Mouse (Mus musculus) hematopoietic stem cell, adult 5-6 weeks (primary cell): ENCODE results near the gene Vmn1r138. TPM values are rescaled to one million over a fixed set of nuclear protein-coding genes. Genes with fewer than 3 reads are reported as not detected.
"Not testable (repeated sequence)": the region's sequence is repeated elsewhere in the genome, so short reads cannot be mapped to it uniquely, and the experiment has no call there.

Experiments used
- ATAC-seq, 2 experiments: fragments of 125-278 bp in 1 of 2; replicated peaks in 1 of 2; 2 replicates each; pipeline ENCODE4 v1.8.0; 2016 to 2017; ENCODE audit warnings: inconsistent platforms in 2 of 2, mild to moderate bottlenecking in 2 of 2, moderate number of reproducible peaks in 2 of 2, low read depth in 1 of 2, moderate TSS enrichment in 1 of 2; ENCODE audit not compliant: low FRiP score in 2 of 2, poor library complexity in 2 of 2, severe bottlenecking in 2 of 2, insufficient read depth in 1 of 2, low TSS enrichment in 1 of 2
- total RNA-seq: library from RNA; stranded (forward); fragments of 172-1452, 232-1000 nt; gene quantifications from 2 replicates; pipeline ENCODE4 v1.2.3, GENCODE M21; 2017

The Vmn1r138 gene
- total RNA-seq: not detected in 2 replicates

DNA sequence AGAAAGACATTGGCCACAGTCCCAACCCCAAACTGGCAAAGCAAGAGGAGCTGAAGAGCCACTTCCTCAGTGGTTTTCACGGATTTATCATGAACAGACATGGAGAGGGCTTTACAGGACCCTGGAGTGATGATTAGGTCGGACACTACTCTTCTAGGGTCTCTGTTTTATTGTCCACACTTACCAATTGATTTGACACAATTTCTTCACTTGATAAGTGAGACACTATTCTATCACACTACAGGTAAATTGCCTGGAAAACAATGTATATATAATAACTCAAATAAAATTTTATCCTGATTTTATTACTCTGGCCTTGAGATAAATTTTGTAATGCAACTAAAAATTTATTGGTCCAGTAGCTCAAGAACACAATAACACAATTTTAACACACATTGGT is at the start of gene Vmn1r138:
Vmn1r138 (minus strand) TSS at position 101 of the 400 bp plus-strand sequence.
- not testable (repeated sequence) for ATAC-seq

DNA sequence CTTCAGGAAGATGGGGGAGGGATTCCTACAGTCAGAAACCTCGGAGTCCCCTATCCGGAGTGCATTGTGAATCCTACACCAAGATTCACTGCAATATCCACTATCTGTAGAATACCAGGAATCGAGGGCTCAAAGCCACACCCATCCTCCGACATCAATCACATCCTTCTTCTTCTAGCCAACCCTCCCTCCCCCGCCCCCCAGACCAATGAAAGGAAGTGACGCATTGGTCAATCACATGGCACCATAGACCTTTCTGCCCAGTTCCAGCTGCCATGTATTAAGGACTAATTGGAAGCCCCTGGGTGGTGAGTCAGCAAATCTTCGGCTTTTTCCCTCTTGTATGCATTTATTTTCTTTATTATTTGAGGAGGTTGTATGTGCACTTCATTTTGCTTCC is 40.1 kb upstream of the Vmn1r138 start, which contains the start of gene Vmn1r139:
Vmn1r139 (plus strand) TSS at position 301 of the 400 bp plus-strand sequence.
- ATAC-seq: not testable (repeated sequence)

DNA sequence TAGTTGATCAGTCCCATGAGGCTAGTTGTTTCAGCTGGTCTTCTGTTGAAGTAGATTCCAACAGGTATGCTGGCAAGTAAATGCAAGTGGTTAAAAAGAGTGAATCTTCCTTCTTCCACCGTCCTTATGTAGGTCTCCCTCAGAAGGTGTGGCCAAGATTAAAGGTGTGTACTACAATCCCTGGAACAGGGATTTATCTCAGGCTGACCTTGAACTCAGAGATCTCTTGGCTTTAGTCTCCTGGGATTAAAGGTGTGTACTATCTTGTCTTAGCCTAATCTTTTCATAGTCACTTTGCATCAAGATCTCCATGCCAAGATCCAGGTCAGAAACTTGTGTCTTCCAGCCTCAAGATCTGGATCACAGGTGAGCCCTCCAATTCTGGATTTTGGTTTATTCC is 27.5 kb upstream of the Vmn1r138 start, which contains the start of gene Gm6176:
Gm6176 (minus strand) TSS at position 101 of the 400 bp plus-strand sequence.
- ATAC-seq: not testable (repeated sequence)

DNA sequence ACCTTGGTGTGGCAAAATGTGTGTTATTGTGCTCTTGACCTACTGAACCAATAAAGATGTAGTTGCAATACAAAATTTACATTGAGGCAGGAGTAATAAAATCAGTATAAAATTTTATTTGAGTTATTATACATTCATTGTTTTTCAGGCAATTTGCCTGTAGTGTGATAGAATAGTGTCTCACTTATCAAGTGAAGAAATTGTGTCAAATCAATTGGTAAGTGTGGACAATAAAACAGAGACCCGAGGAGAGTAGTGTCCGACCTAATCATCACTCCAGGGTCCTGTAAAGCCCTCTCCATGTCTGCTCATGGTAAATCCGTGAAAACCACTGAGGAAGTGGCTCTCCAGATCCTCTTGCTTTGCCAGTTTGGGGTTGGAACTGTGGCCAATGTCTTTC is 34.4 kb downstream of the Vmn1r138 start, which contains the start of gene Vmn1r137:
Vmn1r137 (plus strand) TSS at position 301 of the 400 bp plus-strand sequence.
- ATAC-seq: not testable (repeated sequence)

Other genes with a start within 250 kb of the Vmn1r138 start
- not detected in 2 replicates for gene Gm4177, start 232.2 kb downstream of the Vmn1r138 start, total RNA-seq
- gene Vmn1r135, start 196.5 kb downstream of the Vmn1r138 start, total RNA-seq: not detected in 2 replicates
- not detected in 2 replicates for gene Gm5725, start 184.6 kb downstream of the Vmn1r138 start, total RNA-seq
- gene Gm5891, start 107.6 kb downstream of the Vmn1r138 start, total RNA-seq: not detected in 2 replicates
- gene Vmn1r137, start 34.3 kb downstream of the Vmn1r138 start, total RNA-seq: not detected in 2 replicates
- not detected in 2 replicates for gene Gm6176, start 27.4 kb upstream of the Vmn1r138 start, total RNA-seq
- not detected in 2 replicates for gene Vmn1r139, start 40.2 kb upstream of the Vmn1r138 start, total RNA-seq
- gene Gm16451, start 89.3 kb upstream of the Vmn1r138 start, total RNA-seq: not detected in 2 replicates
- gene Gm10666, start 105.8 kb upstream of the Vmn1r138 start, total RNA-seq: not detected in 2 replicates
- gene Vmn1r142, start 135.1 kb upstream of the Vmn1r138 start, total RNA-seq: not detected in 2 replicates
- not detected in 2 replicates for gene Vmn1r143, start 160.5 kb upstream of the Vmn1r138 start, total RNA-seq
- gene Gm8653, start 172.4 kb upstream of the Vmn1r138 start, total RNA-seq: not detected in 2 replicates
- not detected in 2 replicates for gene Gm8453, start 200.6 kb upstream of the Vmn1r138 start, total RNA-seq